Mouse (Mus musculus): ENCODE data around the gene Samd13.

GRCm38 (mm10) chr3:146679646-146680045 lies 5.7 kb downstream of the Samd13 start:
- TF ChIP-seq CTCF (IDR thresholded peaks at IDR 0.05; ENCODE audit: low read depth, low read length), result no peak
- TF ChIP-seq POLR2AphosphoS5 (IDR thresholded peaks at IDR 0.05; ENCODE audit: insufficient replicate concordance, low read depth, low read length), result no peak
- no peak for TF ChIP-seq TAL1 (conservative IDR thresholded peaks at IDR 0.05; ENCODE audit: low read depth, low read length)
- TF ChIP-seq GATA1 (IDR thresholded peaks at IDR 0.05; ENCODE audit: borderline replicate concordance, low read length), result no peak
- no peak for TF ChIP-seq GATA2 (IDR thresholded peaks at IDR 0.05; ENCODE audit: borderline replicate concordance, low read depth, low read length)

All from G1E (cell line).